Mouse (Mus musculus) urinary bladder, postnatal 4 days (tissue): ENCODE measurements at regions not wholly inside any gene's neighbourhood (a gene's known extent, or its start where the extent isn't known, plus 50 kb on each side); places are given as distances from the start of the nearest gene placed in this dataset.

Source experiments
- DNase-seq, 2 experiments: peaks; one replicate each; pipeline ENCODE4 v3.0.0; 2021 to 2022; ENCODE audit warnings: low spot score in 2 of 2

- no peak for DNase-seq
Observed at GRCm38 (mm10) chr5:41994307-41994706, 73.5 kb upstream of the Gm16223 start.

GRCm38 (mm10) chr5:41983556-41983955 is 84.2 kb upstream of the Gm16223 start:
- DNase-seq, result no peak

DNA sequence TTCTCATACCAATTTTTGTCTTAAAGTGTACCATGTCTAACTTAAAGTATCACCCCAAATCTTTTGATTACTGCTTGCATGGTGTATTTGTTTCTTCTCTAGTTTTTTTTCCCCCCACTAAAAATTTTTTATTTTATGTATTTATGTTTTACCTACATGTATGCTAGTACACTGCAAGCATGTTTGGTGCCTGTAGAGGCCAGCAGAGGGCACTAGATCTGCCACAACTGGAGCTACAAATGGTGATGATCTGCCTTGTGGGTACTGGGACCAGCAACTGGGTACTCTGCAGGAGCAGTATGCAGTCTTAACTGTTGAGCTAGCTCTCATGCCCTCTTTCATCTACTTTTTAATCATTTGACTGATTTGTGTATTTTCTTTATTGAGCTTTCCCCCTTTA is 92.2 kb upstream of the Gm16223 start:
- DNase-seq, result no peak

- DNase-seq, result no peak
Observed at GRCm38 (mm10) chr5:41971201-41971600, 96.6 kb upstream of the Gm16223 start.

DNA sequence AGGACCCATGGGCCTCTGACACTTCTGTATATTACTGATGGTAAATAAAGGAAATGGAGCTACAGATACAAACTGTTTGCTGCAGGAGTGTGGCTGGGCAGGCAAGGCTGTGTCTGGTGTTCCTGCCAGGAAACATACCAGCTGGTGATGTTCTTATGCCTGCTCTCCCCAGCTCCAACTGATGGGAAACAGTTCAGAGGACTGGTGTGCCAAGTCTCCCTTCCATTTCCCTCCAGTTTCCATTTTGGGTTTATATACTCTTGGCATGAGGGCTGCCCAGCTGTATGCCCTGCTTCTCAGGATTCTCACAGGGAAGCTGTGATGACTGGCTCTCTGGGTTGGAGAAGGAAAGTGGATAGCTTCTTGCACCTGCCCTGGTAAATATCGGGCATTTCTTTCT is 100.8 kb upstream of the Gm16223 start:
- DNase-seq, result no peak

DNA sequence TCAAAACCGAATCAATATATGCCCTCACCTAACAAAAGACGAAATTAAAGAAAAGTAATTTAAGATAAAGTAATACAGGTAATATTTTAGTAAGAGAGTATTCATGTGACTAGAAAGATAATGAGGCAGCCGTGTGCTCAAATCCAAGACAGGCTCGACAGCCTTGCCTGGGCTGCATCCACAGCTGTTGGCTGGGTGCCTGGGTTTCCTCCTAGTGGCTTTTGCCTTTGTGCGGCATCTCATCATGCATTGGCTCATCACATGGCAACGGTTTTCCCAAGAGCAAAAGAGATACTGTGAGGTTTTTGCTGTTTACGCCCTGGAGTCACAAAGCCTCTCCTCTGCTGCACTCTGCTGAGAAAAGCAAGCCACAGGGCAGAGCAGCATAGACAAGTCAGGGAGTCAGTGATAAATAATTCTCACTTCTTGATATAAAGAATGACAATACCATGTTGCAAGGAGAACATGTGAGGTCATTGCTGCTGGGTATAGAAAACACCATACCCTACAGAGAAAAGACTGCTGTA is 103.1 kb upstream of the Bod1l start:
- peak in 1 of 2 experiments; percentile 58 for DNase-seq

GRCm38 (mm10) chr5:41943399-41943798 is 99.3 kb upstream of the Bod1l start:
- no peak for DNase-seq

- no peak for DNase-seq
Observed at GRCm38 (mm10) chr5:41942131-41942530, 98.0 kb upstream of the Bod1l start.

DNA sequence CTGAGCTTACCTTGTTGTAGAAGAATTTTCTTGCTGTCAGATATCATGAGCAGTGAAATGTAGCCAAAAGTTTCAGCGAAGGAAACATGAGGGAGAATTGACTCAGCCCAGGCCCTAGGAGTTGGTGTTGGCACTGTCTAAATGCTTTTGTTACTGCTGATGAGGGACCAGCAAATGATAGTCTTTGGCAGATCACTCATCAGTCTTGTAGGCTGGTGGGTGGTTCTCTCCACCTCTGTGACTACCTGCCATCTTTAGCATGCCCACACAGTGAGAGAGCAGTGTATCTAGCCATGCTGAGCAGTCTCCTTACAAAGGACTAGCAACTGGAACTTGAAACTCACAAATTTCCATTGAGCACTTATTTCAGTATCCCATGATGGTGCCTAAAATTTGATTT is 97.1 kb upstream of the Bod1l start:
- DNase-seq, result no peak

- DNase-seq, result no peak
Observed at GRCm38 (mm10) chr5:41939736-41940135, 95.6 kb upstream of the Bod1l start.

DNA sequence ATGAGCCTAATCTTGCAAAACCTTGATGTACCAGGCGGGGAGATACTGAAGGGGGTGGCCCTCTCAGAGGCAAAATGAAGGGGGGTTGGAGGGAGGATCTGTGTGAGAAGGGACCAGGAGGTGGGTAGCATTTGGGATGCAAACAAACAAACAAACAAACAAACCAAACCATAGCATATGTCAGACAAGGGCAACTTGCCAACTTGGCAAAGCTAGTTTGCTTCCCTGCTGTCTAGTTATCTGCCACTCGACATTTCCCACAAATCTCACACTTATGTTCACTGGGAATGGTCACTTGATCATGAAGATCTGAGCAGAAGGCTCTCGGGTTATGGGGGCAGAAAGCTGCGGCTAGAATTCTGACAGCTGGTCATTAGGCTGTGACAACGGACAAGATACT is 65.9 kb upstream of the Bod1l start:
- no peak for DNase-seq

- no peak for DNase-seq
Observed at GRCm38 (mm10) chr5:41907749-41908148, 63.6 kb upstream of the Bod1l start.

DNA sequence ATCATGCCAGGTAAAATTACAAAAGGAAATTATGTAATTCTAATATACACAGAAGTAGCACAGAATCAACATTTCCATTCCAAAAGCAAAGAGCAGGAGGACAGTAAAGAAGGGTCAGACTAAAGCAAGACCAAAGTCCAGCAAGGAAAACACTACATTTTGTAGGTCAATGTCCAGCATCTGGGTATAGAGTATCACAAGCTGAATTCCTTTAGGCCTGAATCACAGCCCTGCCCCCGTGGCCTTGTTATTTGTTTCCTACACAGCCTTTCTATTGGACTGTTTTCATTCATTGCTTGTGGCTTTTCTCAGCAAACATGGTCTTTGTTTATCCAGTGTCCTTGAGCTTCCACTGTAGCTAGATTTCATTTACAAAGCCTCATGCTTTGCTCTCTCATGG is 60.4 kb upstream of the Bod1l start:
- DNase-seq, result no peak

- DNase-seq, result no peak
Observed at GRCm38 (mm10) chr5:41899237-41899636, 55.1 kb upstream of the Bod1l start.

DNA sequence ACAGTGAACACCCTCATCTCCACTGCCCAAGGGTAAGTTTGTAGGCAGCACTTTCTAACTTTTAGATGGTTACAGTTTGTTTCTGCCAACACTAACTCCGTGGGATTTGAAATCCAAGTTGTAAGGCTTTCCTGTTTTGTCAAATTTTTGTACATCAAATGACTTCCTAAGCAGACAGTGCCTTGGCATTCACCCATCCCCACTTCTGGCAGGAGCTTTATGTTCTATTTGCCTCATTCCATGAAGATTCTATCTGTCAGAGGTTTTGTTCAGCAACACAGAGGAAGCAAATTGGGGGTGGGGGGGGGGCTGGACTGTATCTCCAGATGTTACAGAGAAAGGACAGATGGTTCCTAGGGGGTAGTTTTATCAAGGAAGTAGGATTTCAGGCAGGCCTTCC is 54.6 kb upstream of the Bod1l start:
- peak in 1 of 2 experiments; percentile 37 for DNase-seq
